Mouse (Mus musculus) layer of hippocampus, adult 9-10 months (tissue): ENCODE measurements around the gene Zfp418.
A peak's percentile ranks its signal among the peaks of the same experiment; 100 is the strongest.
"Not testable (repeated sequence)": the region's sequence is repeated elsewhere in the genome, so short reads cannot be mapped to it uniquely, and the experiment has no call there.

Source experiments
- DNase-seq: peaks from one replicate; pipeline ENCODE4 v3.0.0; 2022; ENCODE audit warnings: low spot score

The Zfp418 gene

GRCm38 (mm10) chr7:7171227-7172147, at the start of gene Zfp418:
Zfp418 (plus strand) TSS chr7:7171330.
- DNase-seq = peak; percentile 65

GRCm38 (mm10) chr7:7121602-7121980, 49.5 kb upstream of the Zfp418 start:
- no peak for DNase-seq

GRCm38 (mm10) chr7:7130491-7131124, 40.5 kb upstream of the Zfp418 start:
- not testable (repeated sequence) for DNase-seq

- DNase-seq = no peak
Observed at GRCm38 (mm10) chr7:7132751-7133150, 38.4 kb upstream of the Zfp418 start.

- peak; percentile 41 for DNase-seq
Observed at GRCm38 (mm10) chr7:7136379-7136866, 34.7 kb upstream of the Zfp418 start, which contains the start of gene Zfp773. Zfp773 (minus strand) TSS chr7:7136755.

- no peak for DNase-seq
Observed at GRCm38 (mm10) chr7:7144215-7144614, 26.9 kb upstream of the Zfp418 start.

- DNase-seq = no peak
Observed at GRCm38 (mm10) chr7:7145991-7146608, 25.0 kb upstream of the Zfp418 start.

- no peak for DNase-seq
Observed at GRCm38 (mm10) chr7:7185897-7186296, 14.8 kb downstream of the Zfp418 start.

GRCm38 (mm10) chr7:7187417-7188190, 16.5 kb downstream of the Zfp418 start:
- no peak for DNase-seq

GRCm38 (mm10) chr7:7188191-7188942, 17.2 kb downstream of the Zfp418 start:
- peak; percentile 49 for DNase-seq

- DNase-seq = not testable (repeated sequence)
Observed at GRCm38 (mm10) chr7:7209313-7210151, 38.4 kb downstream of the Zfp418 start, which contains the start of gene Zfp772. Zfp772 (minus strand) TSS chr7:7209998.
